Mouse (Mus musculus): ENCODE measurements around the gene Fam172a.

GRCm38 (mm10) chr13:78198871-78199641, 497.2 kb downstream of the Fam172a start:
- TF ChIP-seq CTCF (conservative IDR thresholded peaks at IDR 0.05; ENCODE audit: insufficient read depth, insufficient read length, low read depth, low read length) (no peak), POLR2A (IDR thresholded peaks at IDR 0.05; ENCODE audit: low read depth, low read length) (no peak)
